Mouse (Mus musculus): Measurements from ENCODE around the gene Cpd.

Gene Cpd

DNA sequence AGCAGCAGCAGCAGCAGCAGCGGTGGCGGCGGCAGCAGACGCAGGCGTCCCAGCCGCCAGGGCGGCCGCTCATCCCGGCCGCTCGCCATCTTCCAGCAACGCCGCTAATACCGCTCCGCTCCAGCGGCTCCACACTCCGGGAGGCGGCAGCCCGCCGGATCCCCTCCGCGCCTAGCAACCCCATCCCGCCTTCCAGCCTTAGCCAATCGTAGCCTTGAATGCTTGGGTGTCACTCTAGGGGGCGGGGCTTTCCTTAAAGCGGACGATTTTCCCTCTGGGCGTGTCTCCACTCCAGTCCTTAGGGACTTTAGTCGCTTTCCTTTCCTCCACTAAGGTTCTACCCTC lies at the start of gene Cpd:
Gene Cpd, minus strand, starts transcription at position 141 of the 345 bp plus-strand sequence.
- peak; percentile 97 to 98 for DNase-seq

DNA sequence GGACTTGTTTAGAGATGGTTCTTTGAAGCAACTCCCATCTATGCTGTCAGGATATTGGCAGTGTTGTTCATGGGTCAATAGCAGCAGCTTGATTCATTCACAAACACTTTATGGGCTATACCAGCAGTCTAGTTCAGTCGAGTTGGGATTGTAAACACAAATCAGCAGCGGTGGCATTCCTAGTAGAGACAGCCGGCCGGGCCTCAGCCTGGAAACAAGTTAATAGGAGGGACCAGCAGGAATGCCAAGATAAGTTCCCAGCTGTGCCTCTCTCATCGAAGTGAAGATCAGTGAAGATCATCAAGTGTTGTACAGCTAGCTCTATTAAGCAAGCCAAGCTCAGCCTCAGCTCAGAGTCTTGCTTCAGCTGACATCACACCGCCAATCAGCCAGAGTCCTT lies 49.5 kb upstream of the Cpd start:
- DNase-seq: peak; percentile 27 to 44

DNA sequence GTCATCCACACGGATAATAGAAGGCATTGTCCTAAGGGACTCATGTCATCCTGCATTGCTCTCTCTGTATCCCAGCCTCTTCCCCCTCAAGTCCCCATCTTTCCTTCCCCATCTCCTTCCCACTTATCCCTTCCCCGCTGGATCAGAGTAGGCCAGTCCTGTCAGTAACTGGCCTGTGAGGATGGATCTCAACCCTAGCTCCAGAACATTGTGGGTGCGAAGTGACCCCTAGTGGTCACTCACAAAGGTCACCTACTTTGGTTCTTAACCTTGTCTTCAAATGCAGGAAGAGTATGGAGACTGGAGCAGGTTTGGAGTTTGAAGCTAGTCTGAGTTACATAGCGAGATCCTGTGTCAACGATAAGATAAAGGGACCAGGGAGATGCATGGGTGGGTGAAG lies 47.4 kb upstream of the Cpd start:
- peak; percentile 55 to 64 for DNase-seq

DNA sequence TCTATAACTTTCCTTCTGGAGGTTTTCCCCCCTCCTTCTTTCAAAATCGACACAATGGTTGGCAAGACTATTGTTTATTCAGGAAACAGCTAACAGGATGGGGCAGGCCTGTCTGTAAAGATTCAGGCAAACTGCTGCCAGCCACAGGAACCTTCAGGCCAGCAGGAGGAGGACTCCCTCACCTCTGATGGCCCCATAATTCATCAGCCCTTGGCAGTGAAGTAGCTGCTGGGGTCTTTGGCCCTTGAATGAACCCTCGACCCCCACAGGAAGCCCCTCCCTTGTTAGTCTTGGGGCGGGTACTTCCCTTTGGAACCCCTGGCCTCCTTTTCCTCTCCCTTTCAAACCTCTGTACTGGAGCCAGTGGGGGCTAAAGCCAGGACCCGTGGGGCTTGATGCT lies 46.8 kb upstream of the Cpd start:
- DNase-seq: peak; percentile 44 to 71

DNA sequence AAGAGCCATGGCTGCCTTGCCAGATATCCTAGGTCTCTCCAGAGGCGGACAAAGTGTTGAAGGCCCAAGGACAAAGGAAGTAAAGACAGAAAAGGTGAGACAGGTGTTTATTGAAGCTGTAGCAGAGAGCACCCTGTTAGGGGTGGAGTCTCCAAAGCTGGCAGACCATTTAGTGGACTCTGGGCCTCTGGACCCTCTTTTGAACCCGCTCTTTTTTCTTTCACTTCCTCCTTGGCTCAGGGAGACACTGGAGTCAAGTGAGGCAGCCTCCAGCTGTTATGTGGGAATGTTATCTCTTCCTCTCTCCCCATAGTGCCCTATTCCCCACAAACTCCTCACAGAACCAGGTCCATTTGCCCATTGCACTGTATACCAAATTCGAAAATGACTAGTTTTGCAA lies 46.2 kb upstream of the Cpd start:
- DNase-seq: no peak

- no peak for DNase-seq
Observed at GRCm38 (mm10) chr11:76891738-76892349, 45.0 kb upstream of the Cpd start.

- no peak for DNase-seq
Observed at GRCm38 (mm10) chr11:76891171-76891570, 44.4 kb upstream of the Cpd start.

DNA sequence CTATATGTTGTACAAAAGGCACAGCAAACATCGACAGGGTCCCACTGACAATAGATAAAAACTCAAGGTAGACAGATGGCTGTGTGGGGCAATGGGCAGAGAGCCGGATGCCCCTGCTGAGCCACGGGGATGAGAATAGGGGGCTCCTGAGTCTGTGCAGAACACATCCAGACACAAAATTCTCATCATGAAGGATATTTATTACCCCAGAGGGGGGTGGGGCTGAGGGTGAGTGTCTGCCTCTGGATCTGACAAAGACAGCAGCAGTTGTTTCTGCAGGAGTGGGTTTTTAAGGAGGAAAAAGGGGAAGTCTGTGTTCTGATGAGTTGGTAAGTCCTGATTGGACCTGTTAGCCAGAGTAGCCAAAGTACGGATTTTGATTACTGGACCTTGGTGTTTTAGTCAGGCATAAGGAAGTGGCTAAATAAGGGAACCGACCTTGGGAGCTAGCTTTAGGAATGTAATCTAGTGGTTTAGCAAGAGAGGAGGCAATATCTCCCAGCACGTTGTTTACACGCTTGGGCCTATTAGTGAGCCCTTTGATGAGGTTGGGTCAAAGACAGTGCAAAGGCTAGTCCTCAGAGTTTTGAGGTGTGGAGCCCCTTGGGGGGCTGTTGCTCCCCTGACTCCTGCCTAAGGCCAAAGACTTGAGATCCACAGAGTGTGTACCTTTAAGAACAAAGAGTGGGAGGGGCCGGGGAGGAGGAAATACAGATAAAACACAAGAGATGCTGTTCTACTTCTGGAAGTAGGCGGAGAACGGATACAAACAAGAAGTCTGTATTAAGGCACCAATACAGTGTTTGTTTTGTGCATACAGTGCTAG lies 42.7 kb upstream of the Cpd start:
- DNase-seq: peak; percentile 27 to 51

- no peak for DNase-seq
Observed at GRCm38 (mm10) chr11:76884451-76884850, 37.6 kb upstream of the Cpd start.

- no peak for DNase-seq
Observed at GRCm38 (mm10) chr11:76879816-76880215, 33.0 kb upstream of the Cpd start.

- no peak for DNase-seq
Observed at GRCm38 (mm10) chr11:76874766-76875165, 27.9 kb upstream of the Cpd start.

DNA sequence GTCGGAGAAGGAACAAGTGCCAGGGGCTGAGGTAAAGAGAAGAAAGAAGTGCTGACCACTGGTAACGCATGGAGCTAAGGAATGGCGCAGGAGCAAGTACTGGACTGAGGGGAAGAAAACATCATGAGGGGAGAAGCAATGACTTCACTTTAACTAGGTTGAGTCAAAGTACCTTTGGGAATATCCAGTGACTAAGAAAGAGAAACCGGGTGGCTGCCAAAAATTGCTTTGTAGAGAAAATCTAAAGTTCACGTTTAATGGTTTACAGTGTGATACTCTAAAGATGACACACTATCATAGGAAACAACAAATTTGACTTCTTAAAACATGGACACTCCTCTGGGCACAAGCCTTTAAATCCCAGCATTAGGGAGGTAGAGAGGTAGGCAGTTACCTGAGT lies 27.0 kb upstream of the Cpd start:
- no peak for DNase-seq

DNA sequence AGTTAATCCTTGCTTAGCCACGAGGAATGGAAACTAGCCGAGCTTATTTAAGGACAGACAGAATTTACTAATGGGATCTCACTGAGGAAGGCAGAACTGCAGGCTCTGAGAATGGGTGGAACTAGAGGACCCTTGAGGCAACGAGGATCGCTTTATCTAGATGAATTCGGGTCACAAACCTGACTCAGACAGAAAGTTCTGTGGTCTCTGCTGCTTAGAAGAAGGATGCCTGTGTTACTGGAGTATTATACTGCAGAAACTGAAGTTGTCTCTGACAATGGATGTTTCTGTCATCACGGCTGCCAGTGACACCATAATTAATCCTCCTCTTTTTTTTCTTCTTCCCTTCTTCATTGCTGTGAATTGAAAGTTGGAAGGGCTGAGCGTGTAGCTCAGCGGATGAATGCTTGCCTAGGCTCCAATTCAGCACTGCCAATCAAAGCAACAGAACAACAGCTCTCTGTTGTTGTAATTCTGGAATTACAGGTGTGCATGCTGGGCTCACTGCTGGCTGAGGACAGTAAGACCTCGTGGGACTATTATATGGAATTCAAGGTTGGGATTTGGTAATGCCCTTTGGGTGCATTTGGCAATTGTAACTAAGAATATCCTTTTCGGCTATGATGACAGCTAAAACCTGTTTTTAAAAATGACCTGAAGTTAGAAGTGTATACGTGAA lies 25.9 kb upstream of the Cpd start:
- no peak for DNase-seq

- no peak for DNase-seq
Observed at GRCm38 (mm10) chr11:76861185-76861584, 14.4 kb upstream of the Cpd start.

DNA sequence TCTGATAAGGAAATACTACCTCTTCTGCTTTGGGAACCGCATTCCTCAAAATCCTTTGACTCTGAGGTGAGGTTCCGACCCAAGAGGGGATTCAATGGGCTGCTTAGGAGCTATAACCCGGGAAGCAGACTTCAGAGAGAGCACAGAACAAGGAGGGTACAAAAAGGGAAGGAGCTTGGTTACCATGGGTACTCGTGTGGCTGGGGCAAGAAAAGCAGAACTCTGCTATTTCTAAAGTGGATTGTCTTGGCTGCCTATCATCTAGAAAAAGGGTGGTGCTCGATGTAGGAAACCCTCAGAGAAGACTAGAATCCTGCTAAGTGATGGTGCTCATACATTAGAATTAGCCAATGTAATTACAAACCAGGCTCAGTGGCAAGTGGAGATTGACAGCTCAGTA lies 12.4 kb upstream of the Cpd start:
- no peak for DNase-seq

GRCm38 (mm10) chr11:76858781-76859180 lies 12.0 kb upstream of the Cpd start:
- no peak for DNase-seq

GRCm38 (mm10) chr11:76857111-76857510 lies 10.3 kb upstream of the Cpd start:
- no peak for DNase-seq

DNA sequence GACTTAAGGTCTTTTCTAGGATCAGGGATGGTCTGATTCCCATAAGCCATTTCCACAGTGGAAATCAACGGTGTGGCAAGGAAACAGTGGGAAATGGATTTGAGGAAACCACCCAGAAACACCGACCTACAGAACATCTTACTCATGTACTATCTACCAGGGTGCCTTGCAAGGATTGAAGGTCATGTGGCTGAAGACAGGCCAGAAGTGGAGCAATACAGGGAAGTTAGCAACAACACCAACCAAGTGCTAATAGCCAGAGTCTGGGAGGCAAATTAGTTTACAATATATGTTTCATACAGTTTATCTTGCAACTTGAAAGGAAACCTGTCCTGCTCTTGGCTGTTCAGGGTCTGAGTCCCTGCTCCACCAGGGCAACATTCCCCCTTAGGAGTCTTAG lies 9.8 kb upstream of the Cpd start:
- DNase-seq: no peak

- no peak for DNase-seq
Observed at GRCm38 (mm10) chr11:76854475-76855341, 7.9 kb upstream of the Cpd start.

GRCm38 (mm10) chr11:76851512-76851911 lies 4.7 kb upstream of the Cpd start:
- no peak for DNase-seq

DNA sequence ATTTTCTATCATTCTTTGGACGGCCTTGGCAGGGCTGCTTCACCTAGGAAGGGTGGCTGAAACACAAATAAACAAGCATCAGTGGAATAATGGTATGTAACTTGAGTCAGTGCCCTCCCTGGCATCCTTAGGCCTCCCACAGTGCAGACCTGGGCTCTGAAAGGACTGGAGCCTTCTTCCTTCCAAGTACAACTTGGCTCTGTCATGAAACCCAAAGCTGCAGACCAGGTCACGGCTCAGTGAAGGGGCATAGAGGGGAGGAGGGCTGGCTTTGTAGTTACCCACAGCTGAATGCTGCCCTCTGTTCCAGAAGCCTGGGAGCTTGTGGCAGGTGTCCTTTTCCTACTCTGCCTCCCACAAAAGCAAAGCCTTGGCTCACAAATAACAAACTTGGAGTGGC lies 2.8 kb upstream of the Cpd start:
- no peak for DNase-seq

DNA sequence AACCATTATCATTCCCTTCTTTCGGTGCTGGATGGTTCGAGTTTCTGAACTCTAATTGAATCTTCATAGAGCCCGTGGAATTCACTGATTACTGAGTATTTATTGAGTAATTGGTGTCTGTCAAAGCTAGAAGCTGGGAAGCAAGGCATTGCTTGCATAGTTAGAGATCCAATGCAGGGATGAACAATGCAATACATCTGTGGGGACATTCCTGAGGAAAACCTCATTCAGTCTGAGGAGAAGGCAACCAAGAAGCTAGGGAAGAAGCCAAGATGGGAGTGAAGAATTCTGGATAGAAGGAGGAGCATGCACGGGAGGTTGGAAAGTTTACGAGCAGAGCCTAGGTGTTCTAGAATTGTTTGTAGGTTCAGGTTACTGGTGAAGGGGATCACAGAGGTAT lies 1.3 kb upstream of the Cpd start:
- no peak for DNase-seq

- no peak for DNase-seq
Observed at GRCm38 (mm10) chr11:76847354-76847753, 536 bp upstream of the Cpd start.
